Mouse (Mus musculus): ENCODE results near the gene Ankrd36.

- no peak for TF ChIP-seq POLR2A (IDR thresholded peaks at IDR 0.05; ENCODE audit: borderline replicate concordance, extremely low read depth, insufficient read depth, insufficient read length, poor library complexity, severe bottlenecking)
- no peak for TF ChIP-seq CTCF (IDR thresholded peaks at IDR 0.05; ENCODE audit: borderline replicate concordance, extremely low read depth, insufficient read depth, insufficient read length)
These were observed 22.9 kb downstream of the Ankrd36 start for GRCm38 (mm10) chr11:5592336-5592735.

Data from brain, embryonic 14.5 days (tissue).